In genomic region chr2:163918317-163919258, GRCm38 (mm10) we compare ENCODE assay signal across 8 mouse cellular contexts. TPM values are rescaled to one million over a fixed set of nuclear protein-coding genes. Genes with fewer than 3 reads are reported as not detected.
DNase-seq lines count a peak whose midpoint lies in the region; ATAC-seq and TF ChIP-seq lines count a peak whose summit lies in the region.

Gene Rims4, minus strand, starts transcription at chr2:163918683.

- WGBS in forebrain, embryonic 10.5 days, result under 1% methylated on average over 90 of the region's 115 CpGs
- WGBS in midbrain, postnatal 0 days, result under 1% methylated on average over 66 of the region's 115 CpGs

- ATAC-seq in midbrain, postnatal 0 days (ENCODE audit: low FRiP score), result peak; percentile 84; the same call in 1 of the 2 replicates

- H3K4me1 ChIP-seq in bone marrow macrophage, adult 2 months (ENCODE audit: control insufficient read depth, insufficient read depth, low read length), result no peaks in the 10 kb centered on the region
- peaks cover 28% of the 10 kb centered on the region for H3K4me1 ChIP-seq in forebrain, embryonic 10.5 days
- peaks cover 17% of the 10 kb centered on the region for H3K4me1 ChIP-seq in midbrain, postnatal 0 days (ENCODE audit: insufficient read depth, low read length)

- peaks cover 96% of the 10 kb centered on the region for H3K27me3 ChIP-seq in forebrain, embryonic 10.5 days (ENCODE audit: poor library complexity, severe bottlenecking)
- no peaks in the 10 kb centered on the region for H3K27me3 ChIP-seq in midbrain, postnatal 0 days (ENCODE audit: insufficient read depth, low read length)

- no peak for TF ChIP-seq CTCF in bone marrow macrophage, adult 2 months (IDR thresholded peaks at IDR 0.05; ENCODE audit: low read depth, low read length)
- no peak for TF ChIP-seq CTCF in midbrain, postnatal 0 days (IDR thresholded peaks at IDR 0.05)

- DNase-seq in gastrocnemius, adult 18-20 months (ENCODE audit: low spot score), result peak; percentile 51
- no peak for DNase-seq in gastrocnemius, postnatal 4 days (ENCODE audit: low spot score in 2 of 2)
- DNase-seq in forebrain, embryonic 10.5 days (ENCODE audit: extremely low spot score, low spot score), result peak; percentile 44
- DNase-seq in heart, postnatal 4 days, result peak; percentile 42
- peak in 1 of 2 experiments; percentile 72 for DNase-seq in left cerebral cortex, adult 8-10 months (ENCODE audit: low spot score in 2 of 2)
- peak; percentile 77 for DNase-seq in midbrain, postnatal 0 days (ENCODE audit: low spot score)
- DNase-seq in yolk sac, embryonic 10.5 days (ENCODE audit: low spot score), result peak; percentile 17

- H3K4me3 ChIP-seq in bone marrow macrophage, adult 2 months (ENCODE audit: insufficient read depth, low read length), result peak within 1 kb of the TSS; percentile 4; the same call in 1 of the 2 replicates
- peak within 1 kb of the TSS; percentile 73 for H3K4me3 ChIP-seq in forebrain, embryonic 10.5 days
- H3K4me3 ChIP-seq in midbrain, postnatal 0 days (ENCODE audit: low read depth, low read length), result peak within 1 kb of the TSS; percentile 81

- no peaks in the 10 kb centered on the region for H3K36me3 ChIP-seq in forebrain, embryonic 10.5 days (replicated peaks)
- no peaks in the 10 kb centered on the region for H3K36me3 ChIP-seq in midbrain, postnatal 0 days (ENCODE audit: insufficient read depth, low read length)

- no peak for TF ChIP-seq POLR2A in bone marrow macrophage, adult 2 months (IDR thresholded peaks at IDR 0.05; ENCODE audit: borderline replicate concordance, low read depth, low read length)

- H3K4me2 ChIP-seq in midbrain, postnatal 0 days (ENCODE audit: low read depth, low read length, poor library complexity, severe bottlenecking), result peak within 1 kb of the TSS; percentile 64

- no peak within 1 kb of the TSS for H3K27ac ChIP-seq in bone marrow macrophage, adult 2 months (ENCODE audit: insufficient read depth, low read depth, low read length)
- H3K27ac ChIP-seq in forebrain, embryonic 10.5 days, result peak within 1 kb of the TSS; percentile 78
- peak within 1 kb of the TSS; percentile 43 for H3K27ac ChIP-seq in midbrain, postnatal 0 days (ENCODE audit: low read depth, low read length)

- H3K9me3 ChIP-seq in forebrain, embryonic 10.5 days, result no peaks in the 10 kb centered on the region
- H3K9me3 ChIP-seq in midbrain, postnatal 0 days (ENCODE audit: low read length), result no peaks in the 10 kb centered on the region

- H3K9ac ChIP-seq in midbrain, postnatal 0 days (replicated peaks; ENCODE audit: low read length, poor library complexity, severe bottlenecking), result peak within 1 kb of the TSS; percentile 84

RNA-seq across cellular contexts. Expression of gene Rims4, which starts in this region (rescaled TPM):
- 1 to 10 TPM; 1.4 to 3.2 TPM for total RNA-seq in gastrocnemius, adult 18-20 months (2021)
- 1 to 10 TPM; 1.1 TPM for total RNA-seq in gastrocnemius, postnatal 4 days (2021)
- polyA plus RNA-seq in bone marrow macrophage, adult 2 months (2012; ENCODE audit: insufficient read depth, insufficient read length, missing spikeins), result not detected in 2 replicates
- polyA plus RNA-seq in forebrain, embryonic 10.5 days (2016; fragmentation: Nextera tagmentation; extraction: Ambion mirVana), result 1.1 TPM in 2 replicates
- total RNA-seq in heart, postnatal 4 days (2021), result under 1 TPM; 0.45 to 0.63 TPM
- 10 to 100 TPM; 64.3 to 72.1 (median 69.3) TPM for total RNA-seq in left cerebral cortex, adult 8-10 months (2022)
- total RNA-seq in midbrain, postnatal 0 days (2014; rRNA removed), result 85.1 and 85.3 TPM in 2 replicates
- 18.4 and 22.8 TPM in 2 replicates for polyA plus RNA-seq in midbrain, postnatal 0 days (2015; fragmentation: Nextera tagmentation; extraction: Ambion mirVana)

Comparison
In these comparisons a context has a peak if more than half of its experiments do, and no peak if none do; other contexts are left out.
1. RNA of gene Rims4 (total RNA-seq): 85.1 to 85.3 TPM in midbrain, postnatal 0 days and 64.3 to 72.1 TPM in left cerebral cortex, adult 8-10 months; 1.4 to 3.2 TPM in gastrocnemius, adult 18-20 months, 1.1 TPM in gastrocnemius, postnatal 4 days and 0.45 to 0.63 TPM in heart, postnatal 4 days; every median in the first group is over 10 times any median in the second.
2. DNase-seq: peak in gastrocnemius, adult 18-20 months (single experiment), forebrain, embryonic 10.5 days (single experiment), midbrain, postnatal 0 days (single experiment) and yolk sac, embryonic 10.5 days (single experiment); none in gastrocnemius, postnatal 4 days (0 of 2).
3. Peak in DNase-seq in heart, postnatal 4 days; RNA of the gene not detected or under 1 TPM.
4. H3K4me3 ChIP-seq: peak in every context shown above with its lines; median percentile 81 in midbrain, postnatal 0 days; 73 in forebrain, embryonic 10.5 days; 4 in bone marrow macrophage, adult 2 months.